Comparison of ENCODE assay signal across 8 mouse cellular contexts in genomic region chr10:80742180-80742978, GRCm38 (mm10). TPM values are rescaled to one million over a fixed set of nuclear protein-coding genes. Genes with fewer than 3 reads are reported as not detected.
DNase-seq lines count a peak whose midpoint lies in the region; ATAC-seq and TF ChIP-seq lines count a peak whose summit lies in the region.

Ap3d1 (minus strand) TSS chr10:80742264.

- H3K27me3 ChIP-seq in E14TG2a.4 (ENCODE audit: insufficient read depth, low read length): no peaks in the 10 kb centered on the region
- no peaks in the 10 kb centered on the region for H3K27me3 ChIP-seq in forebrain, embryonic 12.5 days
- no peaks in the 10 kb centered on the region for H3K27me3 ChIP-seq in heart, postnatal 0 days (ENCODE audit: control insufficient read depth, insufficient read depth, low read length)
- H3K27me3 ChIP-seq in liver, embryonic 16.5 days (ENCODE audit: control insufficient read depth, insufficient read depth, low read depth, low read length): no peaks in the 10 kb centered on the region
- peaks cover 7% of the 10 kb centered on the region; the same call in 1 of the 2 replicates for H3K27me3 ChIP-seq in neural tube, embryonic 13.5 days
- no peaks in the 10 kb centered on the region for H3K27me3 ChIP-seq in testis, adult 2 months (ENCODE audit: control insufficient read depth, insufficient read depth, low read length)

- peak; percentile 99 for DNase-seq in c-Kit-positive CD71-positive TER-119-positive erythroid progenitor cells, embryonic 14.5 days (ENCODE audit: low spot score)
- peak; percentile 100 for DNase-seq in heart, postnatal 0 days (ENCODE audit: low spot score)
- DNase-seq in kidney, postnatal 4 days: peak; percentile 98 to 99

- peak within 1 kb of the TSS; percentile 89 for H3K27ac ChIP-seq in forebrain, embryonic 12.5 days
- peak within 1 kb of the TSS; percentile 80 for H3K27ac ChIP-seq in heart, postnatal 0 days (ENCODE audit: low read depth)
- H3K27ac ChIP-seq in liver, embryonic 16.5 days (ENCODE audit: low read length): peak within 1 kb of the TSS; percentile 71
- H3K27ac ChIP-seq in neural tube, embryonic 13.5 days (replicated peaks): peak within 1 kb of the TSS; percentile 84
- peak within 1 kb of the TSS; percentile 72 for H3K27ac ChIP-seq in testis, adult 2 months (ENCODE audit: control insufficient read depth, insufficient read depth, low read depth, low read length)

- peaks cover 23% of the 10 kb centered on the region for H3K36me3 ChIP-seq in E14TG2a.4 (ENCODE audit: insufficient read depth, low read length)
- H3K36me3 ChIP-seq in forebrain, embryonic 12.5 days (replicated peaks): peaks cover 2% of the 10 kb centered on the region; the same call in 1 of the 2 replicates
- no peaks in the 10 kb centered on the region for H3K36me3 ChIP-seq in heart, postnatal 0 days (replicated peaks; ENCODE audit: control insufficient read depth, insufficient read depth, low read length)
- H3K36me3 ChIP-seq in liver, embryonic 16.5 days (ENCODE audit: control insufficient read depth, insufficient read depth): no peaks in the 10 kb centered on the region
- no peaks in the 10 kb centered on the region for H3K36me3 ChIP-seq in neural tube, embryonic 13.5 days
- no peaks in the 10 kb centered on the region for H3K36me3 ChIP-seq in testis, adult 2 months (ENCODE audit: control insufficient read depth, insufficient read depth, low read length)

- ATAC-seq in forebrain, embryonic 12.5 days (ENCODE audit: low FRiP score): peak; percentile 99
- peak; percentile 99 for ATAC-seq in heart, postnatal 0 days (ENCODE audit: insufficient read depth, low read depth)
- ATAC-seq in liver, embryonic 16.5 days (ENCODE audit: low read depth): peak; percentile 98
- ATAC-seq in neural tube, embryonic 13.5 days (ENCODE audit: low read depth): peak; percentile 99

- peak; percentile 85 for TF ChIP-seq POLR2A in testis, adult 2 months (IDR thresholded peaks at IDR 0.05; ENCODE audit: control insufficient read depth, low read depth, low read length)

- peak within 1 kb of the TSS; percentile 98 for H3K4me3 ChIP-seq in E14TG2a.4 (replicated peaks; ENCODE audit: low read length)
- peak within 1 kb of the TSS; percentile 97 for H3K4me3 ChIP-seq in forebrain, embryonic 12.5 days (replicated peaks)
- peak within 1 kb of the TSS; percentile 98 for H3K4me3 ChIP-seq in heart, postnatal 0 days (ENCODE audit: low read depth, low read length)
- peak within 1 kb of the TSS; percentile 97 for H3K4me3 ChIP-seq in liver, embryonic 16.5 days (ENCODE audit: low read depth, low read length)
- peak within 1 kb of the TSS; percentile 99 for H3K4me3 ChIP-seq in neural tube, embryonic 13.5 days
- H3K4me3 ChIP-seq in testis, adult 2 months (ENCODE audit: control insufficient read depth, low read depth, low read length): peak within 1 kb of the TSS; percentile 96

- TF ChIP-seq CTCF in E14TG2a.4 (conservative IDR thresholded peaks at IDR 0.05; ENCODE audit: low read length): no peak
- no peak for TF ChIP-seq CTCF in heart, postnatal 0 days (IDR thresholded peaks at IDR 0.05; ENCODE audit: low read depth)
- no peak for TF ChIP-seq CTCF in testis, adult 2 months (IDR thresholded peaks at IDR 0.05; ENCODE audit: control insufficient read depth, insufficient read depth, insufficient replicate concordance, low read depth, low read length)

- peaks cover 56% of the 10 kb centered on the region for H3K4me1 ChIP-seq in E14TG2a.4 (replicated peaks; ENCODE audit: low read depth, low read length)
- peaks cover 35% of the 10 kb centered on the region for H3K4me1 ChIP-seq in forebrain, embryonic 12.5 days
- peaks cover 16% of the 10 kb centered on the region for H3K4me1 ChIP-seq in heart, postnatal 0 days (ENCODE audit: control insufficient read depth, insufficient read depth)
- peaks cover 40% of the 10 kb centered on the region for H3K4me1 ChIP-seq in liver, embryonic 16.5 days (ENCODE audit: control insufficient read depth, low read depth, low read length)
- peaks cover 40% of the 10 kb centered on the region for H3K4me1 ChIP-seq in neural tube, embryonic 13.5 days (replicated peaks)
- peaks cover 2% of the 10 kb centered on the region; the same call in 1 of the 2 replicates for H3K4me1 ChIP-seq in testis, adult 2 months (ENCODE audit: control insufficient read depth, insufficient read depth, low read length)

- 4% methylated on average over 22 of the region's 25 CpGs for WGBS in forebrain, embryonic 12.5 days
- 2% methylated on average over 22 of the region's 25 CpGs for WGBS in heart, postnatal 0 days
- WGBS in liver, embryonic 16.5 days (ENCODE audit: insufficient replicate concordance): 2% methylated on average over 25 of the region's 25 CpGs
- 1% methylated on average over 25 of the region's 25 CpGs for WGBS in neural tube, embryonic 13.5 days

- H3K9me3 ChIP-seq in E14TG2a.4 (ENCODE audit: low read length): no peaks in the 10 kb centered on the region
- H3K9me3 ChIP-seq in forebrain, embryonic 12.5 days: no peaks in the 10 kb centered on the region
- no peaks in the 10 kb centered on the region for H3K9me3 ChIP-seq in heart, postnatal 0 days (replicated peaks; ENCODE audit: control insufficient read depth, low read length)
- no peaks in the 10 kb centered on the region for H3K9me3 ChIP-seq in liver, embryonic 16.5 days (replicated peaks; ENCODE audit: control insufficient read depth, low read length)
- no peaks in the 10 kb centered on the region for H3K9me3 ChIP-seq in neural tube, embryonic 13.5 days

- peak within 1 kb of the TSS; percentile 97 for H3K9ac ChIP-seq in forebrain, embryonic 12.5 days
- peak within 1 kb of the TSS; percentile 96 for H3K9ac ChIP-seq in heart, postnatal 0 days (replicated peaks; ENCODE audit: low read depth, low read length)
- peak within 1 kb of the TSS; percentile 96 for H3K9ac ChIP-seq in liver, embryonic 16.5 days (ENCODE audit: low read depth, low read length)
- peak within 1 kb of the TSS; percentile 98 for H3K9ac ChIP-seq in neural tube, embryonic 13.5 days

- peak within 1 kb of the TSS; percentile 96 for H3K4me2 ChIP-seq in forebrain, embryonic 12.5 days
- peak within 1 kb of the TSS; percentile 95 for H3K4me2 ChIP-seq in heart, postnatal 0 days (ENCODE audit: low read depth, low read length)
- peak within 1 kb of the TSS; percentile 73 for H3K4me2 ChIP-seq in liver, embryonic 16.5 days (ENCODE audit: low read depth, low read length)
- H3K4me2 ChIP-seq in neural tube, embryonic 13.5 days: peak within 1 kb of the TSS; percentile 100

- TF ChIP-seq EP300 in heart, postnatal 0 days (IDR thresholded peaks at IDR 0.05; ENCODE audit: low read depth): no peak

RNA-seq across cellular contexts. Expression of gene Ap3d1, which starts in this region (rescaled TPM):
- 87.5 and 89.3 TPM in 2 replicates for polyA plus RNA-seq in forebrain, embryonic 12.5 days (2016; fragmentation: Nextera tagmentation; extraction: Ambion mirVana)
- 72.7 and 77.9 TPM in 2 replicates for total RNA-seq in heart, postnatal 0 days (2014; rRNA removed; ENCODE audit: low replicate concordance)
- 31.6 and 34.3 TPM in 2 replicates for polyA plus RNA-seq in heart, postnatal 0 days (2015; fragmentation: Nextera tagmentation; extraction: Ambion mirVana)
- 20.9 and 21.2 TPM in 2 replicates for polyA plus RNA-seq in liver, embryonic 16.5 days (2015; fragmentation: Nextera tagmentation; extraction: Ambion mirVana)
- polyA plus RNA-seq in neural tube, embryonic 13.5 days (2015; fragmentation: Nextera tagmentation; extraction: Ambion mirVana): 106 and 114 TPM in 2 replicates
- 178 and 195 TPM in 2 replicates for polyA plus RNA-seq in testis, adult 2 months (2012; rRNA removed)

Comparison
In these comparisons a context has a peak if more than half of its experiments do, and no peak if none do; other contexts are left out.
1. Peak in every context shown above with its lines: DNase-seq, ATAC-seq, H3K4me3 ChIP-seq and H3K27ac ChIP-seq.